Mouse (Mus musculus) kidney, embryonic 14.5 days (tissue): Measurements from ENCODE around the gene Wdr34. TPM values are rescaled to one million over a fixed set of nuclear protein-coding genes. Genes with fewer than 3 reads are reported as not detected.

Experiments
- ATAC-seq: fragments of 200-750 bp; cut with Nextera tagmentation; 2 replicates; pipeline ENCODE4 v1.8.0; 2017; ENCODE audit warnings: moderate number of reproducible peaks, mild to moderate bottlenecking, moderate TSS enrichment, moderate library complexity; ENCODE audit not compliant: low FRiP score, low TSS enrichment
- H3K27ac ChIP-seq: fragments of 300-500 bp; sonication (generic); 2 replicates; pipeline ENCODE4 v1.5.1; 2014; ENCODE audit warnings: low read depth, mild to moderate bottlenecking, low read length, moderate library complexity, mixed read lengths
- H3K27me3 ChIP-seq: fragments of 300-500 bp; sonication (generic); 2 replicates; pipeline ENCODE4 v1.6.1; 2014; ENCODE audit warnings: mild to moderate bottlenecking, low read length; ENCODE audit not compliant: control insufficient read depth, insufficient read depth
- H3K36me3 ChIP-seq: fragments of 300-500 bp; sonication (generic); 2 replicates; pipeline ENCODE4 v1.6.1; 2014; ENCODE audit warnings: low read length, mixed read lengths; ENCODE audit not compliant: control insufficient read depth, insufficient read depth
- H3K4me1 ChIP-seq: fragments of 300-500 bp; sonication (generic); 2 replicates; pipeline ENCODE4 v1.6.1; 2014; ENCODE audit warnings: low read length, mixed read lengths; ENCODE audit not compliant: control insufficient read depth, insufficient read depth
- H3K4me2 ChIP-seq: fragments of 300-500 bp; sonication (generic); replicated peaks from 2 replicates; pipeline ENCODE4 v1.6.1; 2014; ENCODE audit warnings: low read depth, mild to moderate bottlenecking, low read length
- H3K4me3 ChIP-seq: fragments of 300-500 bp; sonication (generic); 2 replicates; pipeline ENCODE4 v1.5.1; 2014; ENCODE audit warnings: mild to moderate bottlenecking, low read length
- H3K9ac ChIP-seq: fragments of 300-500 bp; sonication (generic); 2 replicates; pipeline ENCODE4 v1.6.1; 2014; ENCODE audit warnings: low read depth, mild to moderate bottlenecking, low read length, moderate library complexity
- H3K9me3 ChIP-seq: fragments of 300-500 bp; sonication (generic); 2 replicates; pipeline ENCODE4 v1.6.1; 2016; ENCODE audit warnings: low read length; ENCODE audit not compliant: control insufficient read depth
- WGBS: fragments of 180-500 bp; shearing (Covaris S2); extraction: QIAGEN DNeasy Blood & Tissue Kit; methylation state at CpG from one replicate; pipeline ENCODE4 v1.1.7; 2014; 5-methylcytosine and 5-hydroxymethylcytosine counted together
- polyA plus RNA-seq: library from polyadenylated mRNA; unstranded; fragments of >200 nt; fragmentation: Nextera tagmentation; extraction: Ambion mirVana; gene quantifications from 2 replicates; pipeline ENCODE4 v1.2.1, GENCODE M21; 2014

Gene Wdr34
- polyA plus RNA-seq, 1 experiment from 2014 or later: 42.6 TPM

DNA sequence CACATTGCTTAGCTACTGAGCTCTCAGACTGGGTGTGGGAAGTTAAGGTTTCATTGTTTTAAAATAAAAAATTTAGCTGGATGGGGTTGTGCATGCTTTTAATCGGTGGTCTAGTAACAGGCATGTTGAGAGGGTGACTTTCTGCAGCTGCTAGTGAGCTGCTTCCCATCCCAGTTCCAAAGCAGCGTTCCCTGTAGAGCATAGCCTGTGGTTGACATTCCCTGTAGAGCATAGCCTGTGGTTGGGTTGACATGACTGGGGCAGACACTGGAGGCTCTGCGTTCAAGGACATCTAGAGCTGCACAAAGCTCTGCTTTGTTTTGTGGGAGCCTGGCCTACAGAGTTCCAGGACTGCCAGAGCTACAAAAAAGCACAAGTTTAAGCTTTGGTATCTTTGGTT lies 24.6 kb upstream of the Wdr34 start:
- 85% methylated on average over 3 of the region's 3 CpGs for whole genome bisulfite sequencing
- no peaks in the 10 kb centered on the region for H3K9me3 ChIP-seq
- no peak overlapping the region for H3K4me3 ChIP-seq
- no peak for ATAC-seq
- no peak overlapping the region for H3K9ac ChIP-seq
- peaks cover 6% of the 10 kb centered on the region for H3K4me1 ChIP-seq
- H3K27ac ChIP-seq: no peak overlapping the region
- H3K27me3 ChIP-seq: no peaks in the 10 kb centered on the region
- peaks cover 43% of the 10 kb centered on the region for H3K36me3 ChIP-seq
- no peak overlapping the region for H3K4me2 ChIP-seq

GRCm38 (mm10) chr2:30072875-30073274 lies 24.2 kb upstream of the Wdr34 start:
- Histone ChIP-seq H3K4me3 (no peak overlapping the region), H3K9me3 (no peaks in the 10 kb centered on the region), H3K27ac (no peak overlapping the region), H3K4me2 (no peak overlapping the region), H3K9ac (no peak overlapping the region), H3K4me1 (peaks cover 7% of the 10 kb centered on the region), H3K36me3 (peaks cover 48% of the 10 kb centered on the region), H3K27me3 (no peaks in the 10 kb centered on the region)
- no peak for ATAC-seq
- WGBS: 80% methylated on average over 7 of the region's 7 CpGs

DNA sequence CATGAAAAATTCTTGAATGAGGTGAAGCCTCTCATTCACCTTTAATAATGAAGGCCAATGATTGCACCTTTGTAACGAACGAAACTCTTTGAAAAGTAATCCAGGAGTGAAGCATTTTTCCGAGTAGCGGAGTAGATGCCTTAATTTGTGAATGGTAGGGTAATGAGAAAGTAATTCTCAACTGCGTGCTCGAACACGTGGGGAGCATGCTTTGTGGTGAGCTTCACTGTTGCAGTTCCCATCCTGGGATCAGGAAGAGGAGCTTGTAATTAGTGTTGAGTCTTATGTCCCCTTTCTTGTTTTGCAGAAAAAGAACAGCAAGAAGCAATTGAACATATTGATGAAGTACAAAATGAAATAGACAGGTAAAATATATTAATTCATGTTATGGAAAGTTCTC lies 19.3 kb upstream of the Wdr34 start:
- Histone ChIP-seq H3K4me3 (peak overlapping the region; percentile 100), H3K9ac (peak overlapping the region; percentile 97), H3K36me3 (peaks cover 38% of the 10 kb centered on the region), H3K4me1 (peaks cover 22% of the 10 kb centered on the region), H3K27me3 (no peaks in the 10 kb centered on the region), H3K27ac (no peak overlapping the region; the same call in 1 of the 2 replicates), H3K9me3 (no peaks in the 10 kb centered on the region), H3K4me2 (peak overlapping the region; percentile 85)
- WGBS: 14% methylated on average over 7 of the region's 7 CpGs
- ATAC-seq: no peak

GRCm38 (mm10) chr2:30067031-30067888 lies 18.6 kb upstream of the Wdr34 start:
- ATAC-seq: peak; percentile 16
- under 1% methylated on average over 48 of the region's 69 CpGs for WGBS
- no peaks in the 10 kb centered on the region for H3K9me3 ChIP-seq
- H3K4me1 ChIP-seq: peaks cover 22% of the 10 kb centered on the region
- H3K27me3 ChIP-seq: no peaks in the 10 kb centered on the region
- peak overlapping the region; percentile 85 for H3K4me2 ChIP-seq
- H3K9ac ChIP-seq: peak overlapping the region; percentile 97
- peak overlapping the region; percentile 100 for H3K4me3 ChIP-seq
- H3K27ac ChIP-seq: peak overlapping the region; percentile 99
- H3K36me3 ChIP-seq: peaks cover 32% of the 10 kb centered on the region

DNA sequence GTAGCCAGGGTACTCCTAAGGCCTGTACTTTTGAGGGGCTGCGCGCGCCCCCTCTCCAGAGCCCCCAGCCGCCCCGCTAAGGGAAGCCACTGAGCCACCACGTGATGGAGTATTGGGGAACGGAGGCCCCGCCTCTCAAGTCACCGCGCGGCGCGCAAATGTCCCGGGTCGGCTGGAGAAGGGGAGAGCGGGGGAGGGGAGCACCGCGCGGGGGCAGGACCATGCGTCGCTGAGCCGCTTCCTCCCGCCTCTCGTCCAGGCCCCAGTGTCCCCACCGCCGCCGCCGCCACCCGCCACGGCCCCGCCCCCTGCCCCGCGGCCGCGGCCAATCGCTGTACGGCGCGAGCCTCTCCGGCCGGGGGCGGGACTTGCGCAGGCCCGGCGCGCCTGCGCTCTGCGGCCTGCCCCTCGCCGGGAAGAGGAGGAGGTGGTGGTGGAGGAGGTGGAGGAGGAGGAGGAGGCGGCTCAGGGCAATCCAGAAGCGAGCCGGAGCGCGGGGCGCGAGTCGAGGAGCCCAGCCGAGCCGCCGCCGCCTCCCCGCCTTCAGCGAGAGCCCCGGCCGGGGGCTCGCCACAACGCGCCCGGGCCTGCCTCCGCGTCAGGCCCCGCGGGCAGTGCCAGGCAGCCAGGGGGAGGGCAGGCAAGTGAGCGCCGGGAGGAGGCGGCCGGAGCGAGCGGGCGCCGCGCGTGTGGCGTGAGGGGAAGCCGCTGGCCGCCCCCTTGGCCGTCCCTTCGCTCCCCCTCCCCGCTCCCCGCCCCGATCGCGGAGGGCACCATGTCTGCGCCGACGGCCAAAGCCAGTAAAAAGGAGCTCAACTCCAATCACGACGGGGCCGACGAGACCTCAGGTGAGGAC lies 17.6 kb upstream of the Wdr34 start:
- no peaks in the 10 kb centered on the region for H3K9me3 ChIP-seq
- H3K4me3 ChIP-seq: peak overlapping the region; percentile 100
- H3K4me1 ChIP-seq: peaks cover 22% of the 10 kb centered on the region
- ATAC-seq: peak; percentile 93
- H3K4me2 ChIP-seq: peak overlapping the region; percentile 44
- peaks cover 29% of the 10 kb centered on the region for H3K36me3 ChIP-seq
- peak overlapping the region; percentile 99 for H3K27ac ChIP-seq
- no peaks in the 10 kb centered on the region for H3K27me3 ChIP-seq
- peak overlapping the region; percentile 97 for H3K9ac ChIP-seq
- WGBS: under 1% methylated on average over 65 of the region's 101 CpGs

DNA sequence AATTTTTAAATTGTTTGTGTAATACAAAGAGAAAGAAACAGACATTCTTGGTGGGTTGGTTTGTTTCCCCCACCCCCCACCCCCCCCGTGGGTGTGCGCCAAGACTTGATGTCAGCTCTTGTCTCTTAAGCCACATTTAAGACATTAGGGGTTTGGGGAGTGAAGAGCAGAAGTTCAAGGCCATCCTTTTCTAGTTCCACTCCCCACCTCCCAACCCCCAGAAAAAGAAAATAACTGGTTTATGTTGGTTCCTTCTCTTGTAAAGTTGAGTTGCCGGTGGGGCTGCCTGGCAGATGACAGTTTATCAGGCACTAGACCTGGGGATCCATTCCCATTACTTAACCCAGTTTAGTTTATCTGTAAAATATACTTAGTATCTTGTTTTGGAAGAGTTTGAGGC lies 15.6 kb upstream of the Wdr34 start:
- H3K4me2 ChIP-seq: peak overlapping the region; percentile 86
- ATAC-seq: no peak
- no peaks in the 10 kb centered on the region for H3K27me3 ChIP-seq
- H3K9me3 ChIP-seq: no peaks in the 10 kb centered on the region
- no peak overlapping the region for H3K4me3 ChIP-seq
- H3K9ac ChIP-seq: peak overlapping the region; percentile 73; the same call in 1 of the 2 replicates
- peaks cover 15% of the 10 kb centered on the region for H3K36me3 ChIP-seq
- H3K27ac ChIP-seq: no peak overlapping the region
- peaks cover 22% of the 10 kb centered on the region for H3K4me1 ChIP-seq
- WGBS: 47% methylated on average over 3 of the region's 3 CpGs

DNA sequence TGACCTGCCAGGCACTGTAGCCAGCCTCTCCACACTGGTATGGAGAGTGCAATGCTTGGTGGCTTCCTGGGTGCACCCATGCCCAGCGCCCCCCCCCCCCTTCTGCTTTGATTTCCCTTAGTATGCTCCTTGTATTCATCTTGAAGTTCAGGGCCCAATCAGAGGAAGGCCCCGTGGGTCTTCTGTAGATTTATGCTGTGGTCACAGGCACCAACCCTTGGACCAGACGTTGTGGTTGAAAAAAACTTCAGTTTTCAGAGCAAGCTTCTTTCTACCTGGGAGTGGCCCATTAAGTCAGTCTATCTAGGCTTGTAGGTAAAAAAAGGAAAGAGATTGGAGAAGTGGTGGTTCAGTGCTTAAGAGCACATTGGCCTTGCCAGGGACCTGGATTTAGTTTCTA lies 15.1 kb upstream of the Wdr34 start:
- 7% methylated on average over 3 of the region's 3 CpGs for WGBS
- peaks cover 10% of the 10 kb centered on the region for H3K36me3 ChIP-seq
- no peak for ATAC-seq
- peak overlapping the region; percentile 86 for H3K4me2 ChIP-seq
- H3K4me3 ChIP-seq: peak overlapping the region; percentile 68
- H3K9me3 ChIP-seq: no peaks in the 10 kb centered on the region
- H3K27me3 ChIP-seq: no peaks in the 10 kb centered on the region
- no peak overlapping the region; the same call in 1 of the 2 replicates for H3K27ac ChIP-seq
- peak overlapping the region; percentile 73 for H3K9ac ChIP-seq
- peaks cover 22% of the 10 kb centered on the region for H3K4me1 ChIP-seq

GRCm38 (mm10) chr2:30063235-30063634 lies 14.6 kb upstream of the Wdr34 start:
- WGBS: 2% methylated on average over 8 of the region's 8 CpGs

More at GRCm38 (mm10) chr2:30063235-30063634, 14.6 kb upstream of the Wdr34 start:
- peaks cover 18% of the 10 kb centered on the region for H3K4me1 ChIP-seq
- peak overlapping the region; percentile 95 for H3K27ac ChIP-seq
- H3K4me3 ChIP-seq: peak overlapping the region; percentile 68
- peak overlapping the region; percentile 73 for H3K9ac ChIP-seq
- H3K9me3 ChIP-seq: no peaks in the 10 kb centered on the region
- H3K4me2 ChIP-seq: peak overlapping the region; percentile 86
- peaks cover 4% of the 10 kb centered on the region for H3K36me3 ChIP-seq
- H3K27me3 ChIP-seq: no peaks in the 10 kb centered on the region
- ATAC-seq: no peak
